Mouse (Mus musculus): Measurements from ENCODE around the gene Pdcd4. TPM values are rescaled to one million over a fixed set of nuclear protein-coding genes. Genes with fewer than 3 reads are reported as not detected.
"Not testable (repeated sequence)": the region's sequence is repeated elsewhere in the genome, so short reads cannot be mapped to it uniquely, and the experiment has no call there.

Pdcd4 gene
- total RNA-seq, 1 experiment from 2014 or later = 144 TPM

- DNase-seq = peak; percentile 44
Observed at GRCm38 (mm10) chr19:53945171-53946042, 53.4 kb downstream of the Pdcd4 start.

DNA sequence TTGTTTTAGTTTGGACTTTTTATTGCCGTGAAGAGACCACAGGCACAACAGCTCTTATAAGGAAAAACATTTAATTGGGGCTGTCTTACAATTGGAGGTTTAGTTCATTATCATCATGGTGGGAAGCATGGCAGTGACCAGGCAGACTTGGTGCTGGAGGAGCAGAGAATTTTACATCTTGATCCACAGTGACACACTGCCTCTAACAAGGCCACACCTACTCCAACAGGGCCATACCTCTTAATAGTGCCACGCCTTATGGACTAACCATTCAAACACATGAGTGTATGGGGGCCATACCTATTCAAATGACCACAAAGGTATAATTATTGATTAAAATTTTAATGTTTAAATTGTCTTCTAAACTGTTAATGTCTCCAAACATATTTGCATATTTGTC is 65.5 kb downstream of the Pdcd4 start:
- DNase-seq = no peak

- no peak for DNase-seq
Observed at GRCm38 (mm10) chr19:53962511-53962910, 70.5 kb downstream of the Pdcd4 start.

GRCm38 (mm10) chr19:53964347-53964746 is 72.3 kb downstream of the Pdcd4 start:
- DNase-seq = not testable (repeated sequence)

DNA sequence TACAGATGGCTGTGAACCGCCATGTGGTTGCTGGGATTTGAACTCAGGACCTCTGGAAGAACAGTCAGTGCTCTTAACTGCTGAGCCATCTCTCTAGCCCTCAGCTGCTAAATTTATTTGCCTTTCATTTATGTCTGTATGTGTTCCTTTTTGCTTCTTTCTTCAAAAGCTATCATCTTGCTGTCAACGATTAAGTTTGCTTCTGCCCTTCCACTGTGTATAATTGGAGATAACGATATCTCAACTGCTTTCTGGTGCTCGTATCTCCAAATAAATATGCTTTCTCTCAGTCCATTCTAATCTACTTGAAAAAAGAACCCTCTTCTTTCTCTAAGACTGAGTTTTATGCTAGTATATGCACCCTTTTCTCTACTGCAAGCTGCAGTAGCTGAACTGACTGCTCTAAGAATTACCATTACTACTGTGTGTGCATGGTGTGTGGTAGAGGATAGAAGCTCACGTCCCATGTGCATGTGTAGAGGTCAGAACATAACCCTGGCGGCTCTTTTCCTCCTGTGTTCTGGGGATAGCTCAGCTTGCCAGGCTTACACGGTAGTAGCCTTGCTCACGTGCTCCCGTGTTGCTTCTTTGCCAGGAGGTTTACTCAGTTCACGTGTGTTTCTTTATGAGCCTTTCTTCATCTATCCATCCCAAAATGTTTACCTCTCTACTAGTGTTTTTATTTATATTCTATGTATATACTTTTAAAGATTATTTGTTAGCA is 73.0 kb downstream of the Pdcd4 start:
- DNase-seq = no peak

- no peak for DNase-seq
Observed at GRCm38 (mm10) chr19:53969226-53969625, 77.2 kb downstream of the Pdcd4 start.

- no peak for DNase-seq
Observed at GRCm38 (mm10) chr19:53971938-53972337, 79.9 kb downstream of the Pdcd4 start.

- DNase-seq = no peak
Observed at GRCm38 (mm10) chr19:53973656-53974055, 81.6 kb downstream of the Pdcd4 start.

Other genes with a start within 250 kb of the Pdcd4 start
- gene Rbm20, start 214.9 kb upstream of the Pdcd4 start, total RNA-seq (2021) = 2.2 and 2.6 TPM in 2 replicates
- 48.5 and 53.0 TPM in 2 replicates for gene Shoc2, start 52.1 kb downstream of the Pdcd4 start, total RNA-seq (2021)
- gene Bbip1, start 52.4 kb downstream of the Pdcd4 start, total RNA-seq (2021) = 29.3 and 30.2 TPM in 2 replicates
- 0.18 TPM in 1 of 2 replicates, not detected in the other for gene Adra2a, start 151.9 kb downstream of the Pdcd4 start, total RNA-seq (2021)

Data from adrenal gland, postnatal 25 days (tissue).